In genomic region chr2:74745540-74746297, GRCm38 (mm10) we compare ENCODE assay signal across 20 mouse cellular contexts. TPM values are rescaled to one million over a fixed set of nuclear protein-coding genes. Genes with fewer than 3 reads are reported as not detected.
A peak's percentile ranks its signal among the peaks of the same experiment; 100 is the strongest.
DNase-seq lines count a peak whose midpoint lies in the region; ATAC-seq and TF ChIP-seq lines count a peak whose summit lies in the region.
"Had no signal": no experiment of that assay in that cellular context is flagged by ENCODE, and none has a peak within 500 bp of the region (broad histone marks: within the 10 kb centered on the region; RNA-seq: fewer than 3 reads in every experiment).

No protein-coding gene starts in this region.

- no peak for TF ChIP-seq POLR2A in kidney, adult 2 months (IDR thresholded peaks at IDR 0.05; ENCODE audit: low read depth, low read length)

- no peaks in the 10 kb centered on the region; the same call in 1 of the 2 replicates for H3K27me3 ChIP-seq in kidney, embryonic 14.5 days (ENCODE audit: control insufficient read depth, insufficient read depth, low read length)
- H3K27me3 ChIP-seq in kidney, adult 2 months (replicated peaks; ENCODE audit: control insufficient read depth, insufficient read depth, low read length) = no peaks in the 10 kb centered on the region
- H3K27me3 ChIP-seq in hindbrain, embryonic 13.5 days = peaks cover 74% of the 10 kb centered on the region
- H3K27me3 ChIP-seq in neural tube, embryonic 11.5 days (ENCODE audit: control insufficient read depth, insufficient read depth, low read length) = no peaks in the 10 kb centered on the region

- H3K4me2 ChIP-seq in kidney, embryonic 14.5 days (replicated peaks; ENCODE audit: low read depth, low read length) = peak overlapping the region; percentile 51
- H3K4me2 ChIP-seq in hindbrain, embryonic 13.5 days = peak overlapping the region; percentile 71
- H3K4me2 ChIP-seq in neural tube, embryonic 11.5 days (ENCODE audit: low read depth) = peak overlapping the region; percentile 81
- H3K4me2 ChIP-seq: forebrain, embryonic 15.5 days had no signal

- H3K4me3 ChIP-seq in kidney, embryonic 14.5 days (ENCODE audit: low read length) = peak overlapping the region; percentile 35
- H3K4me3 ChIP-seq in kidney, adult 2 months (ENCODE audit: insufficient read depth, low read depth, low read length) = no peak overlapping the region
- H3K4me3 ChIP-seq in hindbrain, embryonic 13.5 days = peak overlapping the region; percentile 50
- peak overlapping the region; percentile 63 for H3K4me3 ChIP-seq in neural tube, embryonic 11.5 days (ENCODE audit: low read depth, low read length)
- H3K4me3 ChIP-seq: myocyte had no signal

- no peak for ATAC-seq in kidney, embryonic 14.5 days (ENCODE audit: low FRiP score, low TSS enrichment)
- ATAC-seq in hindbrain, embryonic 13.5 days (ENCODE audit: low FRiP score) = no peak
- ATAC-seq in neural tube, embryonic 11.5 days (ENCODE audit: insufficient read depth, low FRiP score, low TSS enrichment) = peak; percentile 35; the same call in 1 of the 2 replicates
- no peak for ATAC-seq in erythroblast, adult 5-6 weeks (replicated peaks; ENCODE audit: low FRiP score, poor library complexity, severe bottlenecking)
- ATAC-seq: CD4-positive, CD25-positive, alpha-beta regulatory T cell, adult 4 months; forebrain, embryonic 15.5 days; Patski had no signal

- H3K9me3 ChIP-seq in kidney, embryonic 14.5 days (ENCODE audit: control insufficient read depth, low read length) = no peaks in the 10 kb centered on the region
- H3K9me3 ChIP-seq in hindbrain, embryonic 13.5 days = no peaks in the 10 kb centered on the region
- H3K9me3 ChIP-seq in neural tube, embryonic 11.5 days (ENCODE audit: control insufficient read depth, low read length) = no peaks in the 10 kb centered on the region
- H3K9me3 ChIP-seq: forebrain, embryonic 15.5 days had no signal

- no peaks in the 10 kb centered on the region; the same call in 1 of the 2 replicates for H3K36me3 ChIP-seq in kidney, embryonic 14.5 days (ENCODE audit: control insufficient read depth, insufficient read depth, low read length)
- H3K36me3 ChIP-seq in kidney, adult 2 months (ENCODE audit: control insufficient read depth, insufficient read depth, low read length) = no peaks in the 10 kb centered on the region
- peaks cover 15% of the 10 kb centered on the region for H3K36me3 ChIP-seq in hindbrain, embryonic 13.5 days
- H3K36me3 ChIP-seq in neural tube, embryonic 11.5 days (ENCODE audit: control insufficient read depth, insufficient read depth, low read length) = peaks cover 2% of the 10 kb centered on the region
- H3K36me3 ChIP-seq: forebrain, embryonic 15.5 days had no signal

- H3K27ac ChIP-seq in kidney, embryonic 14.5 days (ENCODE audit: low read depth, low read length) = peak overlapping the region; percentile 59; the same call in 1 of the 2 replicates
- no peak overlapping the region for H3K27ac ChIP-seq in kidney, adult 2 months (ENCODE audit: insufficient read depth, low read depth, low read length)
- peak overlapping the region; percentile 98 for H3K27ac ChIP-seq in hindbrain, embryonic 13.5 days
- H3K27ac ChIP-seq in neural tube, embryonic 11.5 days (ENCODE audit: low read depth, low read length) = peak overlapping the region; percentile 93
- H3K27ac ChIP-seq: forebrain, embryonic 15.5 days; liver, embryonic 14.5 days had no signal

- H3K4me1 ChIP-seq in kidney, embryonic 14.5 days (ENCODE audit: control insufficient read depth, insufficient read depth, low read length) = peaks cover 48% of the 10 kb centered on the region
- H3K4me1 ChIP-seq in kidney, adult 2 months (ENCODE audit: control insufficient read depth, insufficient read depth, low read length) = 0 out of 2 replicates have a peak, but pooled peaks cover 3% of the 10 kb centered on the region
- H3K4me1 ChIP-seq in hindbrain, embryonic 13.5 days (replicated peaks) = peaks cover 62% of the 10 kb centered on the region
- H3K4me1 ChIP-seq in neural tube, embryonic 11.5 days (ENCODE audit: control insufficient read depth, insufficient read depth, low read length) = peaks cover 75% of the 10 kb centered on the region

- H3K9ac ChIP-seq in kidney, embryonic 14.5 days (ENCODE audit: low read depth, low read length) = peak overlapping the region; percentile 62; the same call in 1 of the 2 replicates
- H3K9ac ChIP-seq in hindbrain, embryonic 13.5 days = peak overlapping the region; percentile 94
- H3K9ac ChIP-seq in neural tube, embryonic 11.5 days (ENCODE audit: low read length) = peak overlapping the region; percentile 98
- H3K9ac ChIP-seq: forebrain, embryonic 15.5 days; liver, embryonic 14.5 days had no signal

- DNase-seq in kidney, adult 2 months = no peak
- DNase-seq in embryo, embryonic 10.5 days (ENCODE audit: low spot score) = peak; percentile 81
- DNase-seq in neural tube, embryonic 11.5 days (ENCODE audit: low spot score) = peak; percentile 80
- no peak for DNase-seq in cerebellum, postnatal 4 days (ENCODE audit: low spot score in 2 of 2)
- no peak for DNase-seq in layer of hippocampus, adult 8-10 months (ENCODE audit: low spot score in 2 of 2)
- DNase-seq: adrenal gland, postnatal 10 days; gastrocnemius, postnatal 14 days; heart, postnatal 4 days; right cerebral cortex, adult 18-20 months; thymus, postnatal 4 days had no signal

- WGBS in kidney, embryonic 14.5 days = 23% methylated on average over 6 of the region's 6 CpGs
- 78% methylated on average over 6 of the region's 6 CpGs for WGBS in kidney, adult 2 months
- WGBS in hindbrain, embryonic 13.5 days = 2% methylated on average over 6 of the region's 6 CpGs
- WGBS in neural tube, embryonic 11.5 days = 8% methylated on average over 6 of the region's 6 CpGs

- no peak for TF ChIP-seq CTCF in kidney, adult 2 months (conservative IDR thresholded peaks at IDR 0.05; ENCODE audit: insufficient read depth, insufficient read length, low read depth, low read length)

RNA-seq across cellular contexts. Expression of gene Hoxd1, which starts 17.1 kb away (rescaled TPM):
- polyA plus RNA-seq in kidney, embryonic 14.5 days (2014; fragmentation: Nextera tagmentation; extraction: Ambion mirVana) = 1.8 and 1.9 TPM in 2 replicates
- polyA plus RNA-seq in kidney, adult 2 months (2012; rRNA removed) = 0.04 and 0.08 TPM in 2 replicates
- 1.6 and 2.5 TPM in 2 replicates for polyA plus RNA-seq in hindbrain, embryonic 13.5 days (2015; fragmentation: Nextera tagmentation; extraction: Ambion mirVana)
- polyA plus RNA-seq in neural tube, embryonic 11.5 days (2014; fragmentation: Nextera tagmentation; extraction: Ambion mirVana) = 9.0 and 9.8 TPM in 2 replicates
- under 1 TPM in 2 of 4 experiments, not detected in 2; 0.17 to 0.27 TPM for total RNA-seq in layer of hippocampus, adult 8-10 months (2022)
- total RNA-seq in erythroblast, adult 5-6 weeks (2015; ENCODE audit: low replicate concordance) = not detected in 2 replicates
- total RNA-seq in erythroblast, adult 5-6 weeks (2017; ENCODE audit: low replicate concordance) = not detected in 2 replicates
- total RNA-seq: adrenal gland, postnatal 10 days; gastrocnemius, postnatal 14 days; heart, postnatal 4 days; megakaryocyte progenitor cell, adult 5-6 weeks had no signal
- polyA plus RNA-seq: CD4-positive, CD25-positive, alpha-beta regulatory T cell, adult 4 months; forebrain, embryonic 15.5 days; liver, embryonic 14.5 days; myocyte; Patski had no signal

RNA-seq across cellular contexts. Expression of gene Gm28230, which starts 19.2 kb away (rescaled TPM):
- polyA plus RNA-seq in kidney, embryonic 14.5 days (2014; fragmentation: Nextera tagmentation; extraction: Ambion mirVana) = 2.3 and 4.0 TPM in 2 replicates
- polyA plus RNA-seq in kidney, adult 2 months (2012; rRNA removed) = 5.5 and 7.8 TPM in 2 replicates
- polyA plus RNA-seq in hindbrain, embryonic 13.5 days (2015; fragmentation: Nextera tagmentation; extraction: Ambion mirVana) = 1.3 and 1.5 TPM in 2 replicates
- polyA plus RNA-seq in neural tube, embryonic 11.5 days (2014; fragmentation: Nextera tagmentation; extraction: Ambion mirVana) = 3.9 and 5.5 TPM in 2 replicates
- total RNA-seq in layer of hippocampus, adult 8-10 months (2022) = not detected
- total RNA-seq in erythroblast, adult 5-6 weeks (2015; ENCODE audit: low replicate concordance) = not detected in 2 replicates
- not detected in 2 replicates for total RNA-seq in erythroblast, adult 5-6 weeks (2017; ENCODE audit: low replicate concordance)
- total RNA-seq: heart, postnatal 4 days; layer of hippocampus, adult 18-20 months; megakaryocyte progenitor cell, adult 5-6 weeks had no signal
- polyA plus RNA-seq: CD4-positive, CD25-positive, alpha-beta regulatory T cell, adult 4 months; forebrain, embryonic 15.5 days; liver, embryonic 14.5 days; myocyte had no signal

RNA-seq across cellular contexts. Expression of gene Hoxd4, which starts 34.0 kb away (rescaled TPM):
- polyA plus RNA-seq in kidney, embryonic 14.5 days (2014; fragmentation: Nextera tagmentation; extraction: Ambion mirVana) = 6.3 and 18.7 TPM in 2 replicates
- 20.3 and 31.4 TPM in 2 replicates for polyA plus RNA-seq in kidney, adult 2 months (2012; rRNA removed)
- 4.1 and 4.2 TPM in 2 replicates for polyA plus RNA-seq in hindbrain, embryonic 13.5 days (2015; fragmentation: Nextera tagmentation; extraction: Ambion mirVana)
- polyA plus RNA-seq in neural tube, embryonic 11.5 days (2014; fragmentation: Nextera tagmentation; extraction: Ambion mirVana) = 9.2 and 11.2 TPM in 2 replicates
- not detected for total RNA-seq in layer of hippocampus, adult 8-10 months (2022)
- total RNA-seq in erythroblast, adult 5-6 weeks (2015; ENCODE audit: low replicate concordance) = not detected in 2 replicates
- not detected in 2 replicates for total RNA-seq in erythroblast, adult 5-6 weeks (2017; ENCODE audit: low replicate concordance)
- total RNA-seq: layer of hippocampus, adult 18-20 months; megakaryocyte progenitor cell, adult 5-6 weeks had no signal
- polyA plus RNA-seq: CD4-positive, CD25-positive, alpha-beta regulatory T cell, adult 4 months; forebrain, embryonic 15.5 days; myocyte had no signal

RNA-seq across cellular contexts. Expression of gene Hoxd3, which starts 34.0 kb away (rescaled TPM):
- 12.3 and 12.6 TPM in 2 replicates for polyA plus RNA-seq in kidney, embryonic 14.5 days (2014; fragmentation: Nextera tagmentation; extraction: Ambion mirVana)
- polyA plus RNA-seq in kidney, adult 2 months (2012; rRNA removed) = 10.2 and 10.7 TPM in 2 replicates
- polyA plus RNA-seq in hindbrain, embryonic 13.5 days (2015; fragmentation: Nextera tagmentation; extraction: Ambion mirVana) = 76.0 and 82.5 TPM in 2 replicates
- 52.7 and 55.0 TPM in 2 replicates for polyA plus RNA-seq in neural tube, embryonic 11.5 days (2014; fragmentation: Nextera tagmentation; extraction: Ambion mirVana)
- not detected for total RNA-seq in layer of hippocampus, adult 8-10 months (2022)
- total RNA-seq in erythroblast, adult 5-6 weeks (2015; ENCODE audit: low replicate concordance) = not detected in 2 replicates
- total RNA-seq in erythroblast, adult 5-6 weeks (2017; ENCODE audit: low replicate concordance) = not detected in 2 replicates
- total RNA-seq: gastrocnemius, postnatal 14 days; layer of hippocampus, adult 18-20 months; megakaryocyte progenitor cell, adult 5-6 weeks had no signal
- polyA plus RNA-seq: CD4-positive, CD25-positive, alpha-beta regulatory T cell, adult 4 months; forebrain, embryonic 15.5 days; myocyte had no signal

RNA-seq across cellular contexts. Expression of gene Hoxd8, which starts 41.3 kb away (rescaled TPM):
- polyA plus RNA-seq in kidney, embryonic 14.5 days (2014; fragmentation: Nextera tagmentation; extraction: Ambion mirVana) = 45.0 and 45.2 TPM in 2 replicates
- polyA plus RNA-seq in kidney, adult 2 months (2012; rRNA removed) = 45.8 and 46.2 TPM in 2 replicates
- 0.79 and 1.5 TPM in 2 replicates for polyA plus RNA-seq in hindbrain, embryonic 13.5 days (2015; fragmentation: Nextera tagmentation; extraction: Ambion mirVana)
- 21.3 and 23.1 TPM in 2 replicates for polyA plus RNA-seq in neural tube, embryonic 11.5 days (2014; fragmentation: Nextera tagmentation; extraction: Ambion mirVana)
- total RNA-seq in layer of hippocampus, adult 8-10 months (2022) = not detected
- total RNA-seq in erythroblast, adult 5-6 weeks (2015; ENCODE audit: low replicate concordance) = not detected in 2 replicates
- not detected in 2 replicates for total RNA-seq in erythroblast, adult 5-6 weeks (2017; ENCODE audit: low replicate concordance)
- total RNA-seq: layer of hippocampus, adult 18-20 months; megakaryocyte progenitor cell, adult 5-6 weeks had no signal
- polyA plus RNA-seq: CD4-positive, CD25-positive, alpha-beta regulatory T cell, adult 4 months; myocyte had no signal

Comparison
In these comparisons a context has a peak if more than half of its experiments do, and no peak if none do; other contexts are left out.
1. DNase-seq: peak in embryo, embryonic 10.5 days (single experiment) and neural tube, embryonic 11.5 days (single experiment); none in kidney, adult 2 months (single experiment), cerebellum, postnatal 4 days (0 of 2) and layer of hippocampus, adult 8-10 months (0 of 2).
2. Peak in every context shown above with its lines, with median percentiles within 50 percentile points of each other: H3K4me2 ChIP-seq and H3K9ac ChIP-seq.